Mouse (Mus musculus) spleen, adult 12 weeks (tissue): Measurements from ENCODE around the gene Gm49373.

Experiments used
- DNase-seq: peaks from one replicate; pipeline ENCODE4 v3.0.0; 2022; ENCODE audit warnings: low spot score

Gm49373 gene

GRCm38 (mm10) chr9:21073044-21073840, at the start of gene Gm49373, which contains the start of gene Fdx1l:
Gm49373 (minus strand) TSS chr9:21073096.
Fdx1l (minus strand) TSS chr9:21073614.
- peak; percentile 71 for DNase-seq

- no peak for DNase-seq
These were observed 48.6 kb upstream of the Gm49373 start for GRCm38 (mm10) chr9:21121483-21121882.

DNA sequence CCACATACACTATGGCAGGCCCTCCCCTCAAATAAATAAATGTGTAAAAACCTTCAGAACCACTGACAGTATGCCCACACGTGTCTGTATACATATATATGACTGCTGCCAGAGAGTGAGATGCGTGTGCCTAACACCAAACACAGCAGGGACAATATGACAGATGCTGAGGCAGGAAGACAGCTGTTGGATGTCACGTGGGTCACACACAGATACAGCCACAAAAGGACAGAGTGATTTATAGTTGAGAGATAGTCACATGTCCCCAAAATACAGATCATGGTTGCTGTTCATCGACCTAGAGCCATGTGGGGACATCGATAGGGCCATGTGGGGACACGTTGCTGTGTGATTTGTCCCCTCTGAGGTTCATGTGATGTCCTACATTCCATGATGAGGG, 44.2 kb upstream of the Gm49373 start:
- no peak for DNase-seq

GRCm38 (mm10) chr9:21115105-21115504, 42.2 kb upstream of the Gm49373 start:
- no peak for DNase-seq

- DNase-seq = no peak
These were observed 41.3 kb upstream of the Gm49373 start for GRCm38 (mm10) chr9:21114190-21114589.

DNA sequence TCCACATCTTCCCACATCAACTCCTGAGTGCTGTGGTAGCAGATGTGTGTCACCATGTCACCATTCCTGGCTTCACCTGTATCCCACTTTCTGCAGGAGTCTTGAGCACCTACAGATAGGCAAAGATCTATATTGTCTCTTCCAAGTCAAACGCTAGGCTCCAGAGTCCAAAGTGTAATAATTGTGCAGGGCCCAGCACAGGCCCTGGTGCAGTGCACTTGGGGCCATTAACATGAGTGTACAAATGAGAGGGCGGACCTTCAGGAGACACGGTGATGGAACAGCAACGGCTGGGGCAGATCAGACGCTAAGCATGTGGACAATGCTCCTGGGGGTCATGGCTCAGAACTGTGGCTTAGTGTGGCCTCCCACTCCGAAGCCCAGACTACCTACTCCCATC, 40.9 kb upstream of the Gm49373 start:
- no peak for DNase-seq

DNA sequence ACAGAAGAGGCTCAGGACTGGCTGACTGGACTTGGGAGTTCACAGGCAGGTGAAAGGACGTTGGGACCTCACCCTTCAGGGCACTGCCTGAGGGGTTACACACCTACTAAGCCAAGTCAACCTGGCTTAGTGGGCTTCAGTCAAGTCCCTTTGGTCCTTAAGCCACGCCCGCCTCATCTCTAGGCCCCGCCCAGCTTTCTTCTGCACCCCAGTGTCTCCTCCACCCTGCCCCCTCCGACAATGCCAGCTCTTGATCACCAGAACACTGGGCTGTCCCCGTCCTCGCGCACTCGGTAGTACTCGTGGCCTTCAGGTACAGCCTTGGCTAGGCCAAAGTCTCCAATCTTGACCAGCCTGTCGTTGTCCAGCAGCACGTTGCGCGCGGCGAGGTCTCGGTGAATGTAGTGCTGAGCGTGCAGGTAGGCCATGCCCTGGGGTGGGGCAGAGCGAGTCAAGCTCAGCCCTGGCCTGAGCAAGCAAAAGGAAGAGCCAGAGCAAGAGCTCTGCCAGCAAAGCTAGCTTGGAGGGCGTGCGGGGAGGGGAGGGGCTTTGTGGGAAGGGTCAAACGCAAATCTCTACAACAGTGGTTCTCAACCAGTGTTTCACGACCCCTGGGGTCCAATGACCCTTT, 34.8 kb upstream of the Gm49373 start:
- no peak for DNase-seq

DNA sequence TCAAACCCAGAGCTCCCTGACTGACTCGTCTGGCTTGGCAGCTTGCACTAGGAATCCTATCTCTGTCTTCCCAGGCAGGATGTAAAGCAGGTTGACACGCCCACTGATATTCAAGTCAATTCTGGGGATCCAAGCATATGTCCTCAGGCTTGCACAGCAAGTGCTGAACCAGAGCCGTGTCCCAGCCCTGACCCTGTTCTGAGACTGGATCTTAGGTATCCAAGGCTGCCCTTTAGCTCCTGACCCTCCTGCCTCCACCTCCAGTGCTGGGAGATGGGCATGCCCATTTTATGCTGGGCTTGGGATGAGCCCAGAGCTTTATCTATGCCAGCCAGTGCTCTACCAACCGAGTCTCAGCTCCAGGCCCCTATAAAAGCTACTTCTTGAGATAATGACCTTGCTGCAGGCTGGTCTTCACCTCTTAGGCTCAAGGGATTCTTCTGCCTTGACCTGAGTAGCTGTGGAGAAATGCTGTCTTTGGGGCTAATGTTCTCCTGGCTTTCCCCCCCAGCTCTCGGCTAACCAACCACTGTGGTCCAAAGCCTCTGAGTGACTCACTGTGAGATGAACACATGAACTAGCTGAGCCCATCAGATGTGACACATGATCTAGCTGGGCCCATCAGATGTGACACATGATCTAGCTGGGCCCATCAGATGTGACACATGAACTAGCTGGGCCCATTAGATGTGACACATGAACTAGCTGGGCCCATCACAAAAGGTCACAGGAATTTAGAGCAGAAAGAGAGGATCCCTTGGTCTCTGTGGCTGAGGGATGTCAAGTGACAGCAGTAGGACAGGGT, 33.1 kb upstream of the Gm49373 start:
- DNase-seq = peak; percentile 44

DNA sequence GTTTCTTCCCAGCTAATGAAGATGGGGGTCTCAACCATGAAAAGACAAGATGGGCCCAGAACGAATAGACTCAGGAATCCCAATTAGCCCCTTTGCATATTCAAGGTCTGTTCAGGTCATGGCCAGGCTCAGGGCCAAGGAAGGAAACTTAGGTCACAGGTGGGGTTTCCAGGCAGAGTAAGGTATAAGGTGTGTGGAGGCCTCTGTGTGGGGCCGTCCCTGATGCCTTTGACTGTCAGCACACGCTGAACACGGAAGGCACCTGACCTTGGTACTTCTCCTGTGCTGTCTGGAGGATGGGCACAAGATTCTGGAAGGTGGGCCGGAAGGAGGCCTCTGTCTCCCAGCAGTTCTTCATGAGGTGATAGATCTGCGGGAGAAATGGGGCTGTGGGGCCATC, 31.9 kb upstream of the Gm49373 start:
- DNase-seq = no peak

- DNase-seq = no peak
These were observed 29.2 kb upstream of the Gm49373 start for GRCm38 (mm10) chr9:21102076-21102475.

DNA sequence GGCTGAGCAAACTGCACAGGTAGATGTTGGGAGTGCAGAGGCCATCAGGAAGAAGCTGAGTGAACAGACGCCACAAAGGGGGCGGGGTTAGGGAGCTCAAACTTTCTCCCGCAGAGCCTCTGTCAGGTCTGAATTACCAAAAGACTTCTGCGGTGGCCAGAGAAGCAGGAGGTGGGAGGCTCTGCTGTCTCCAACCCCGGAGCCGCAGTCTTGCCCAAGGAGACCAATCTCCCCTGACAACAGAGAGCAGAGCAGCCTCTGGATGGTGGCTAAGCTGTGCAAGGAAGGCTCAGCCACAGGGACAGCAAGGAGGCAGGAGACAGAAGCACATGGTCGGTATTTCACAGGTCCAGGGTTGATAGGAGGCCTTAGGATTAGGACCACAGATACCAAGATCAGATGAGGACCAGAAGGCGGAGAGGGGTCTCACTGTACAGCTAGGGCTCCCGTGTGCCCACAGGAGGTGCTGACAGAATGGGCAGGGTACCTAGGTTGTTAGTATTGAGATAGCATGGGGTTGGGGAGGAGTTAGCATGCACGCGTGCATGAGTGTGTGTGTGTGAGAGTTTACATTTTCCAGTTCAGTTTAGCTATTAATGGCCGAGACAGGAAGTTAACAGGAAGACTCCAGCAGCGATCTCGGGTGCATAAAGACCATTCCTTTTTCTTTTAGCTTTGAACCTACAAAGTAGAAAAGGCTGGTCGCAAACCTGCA, 27.7 kb upstream of the Gm49373 start:
- DNase-seq = no peak

- no peak for DNase-seq
These were observed 24.9 kb upstream of the Gm49373 start for GRCm38 (mm10) chr9:21097793-21098192.

DNA sequence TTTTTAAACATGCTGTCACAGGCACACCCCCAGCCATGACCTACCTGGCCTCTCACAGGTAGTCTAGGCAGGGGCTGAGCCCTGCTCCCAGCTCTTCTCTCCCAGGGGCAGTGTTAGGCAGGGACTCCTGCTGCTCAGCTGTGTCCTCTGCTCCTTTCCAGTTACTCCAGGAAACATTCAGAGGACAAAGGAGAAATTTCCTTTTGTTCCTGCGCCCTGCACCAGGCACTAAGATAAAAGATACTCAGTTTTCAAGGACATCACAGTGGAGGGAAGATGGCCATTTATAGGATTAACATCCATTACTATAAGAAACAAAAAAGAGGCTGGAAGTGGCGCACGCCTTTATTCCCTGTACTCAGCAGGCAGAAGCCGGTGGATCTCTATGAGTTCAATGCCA, 23.1 kb upstream of the Gm49373 start:
- DNase-seq = no peak

DNA sequence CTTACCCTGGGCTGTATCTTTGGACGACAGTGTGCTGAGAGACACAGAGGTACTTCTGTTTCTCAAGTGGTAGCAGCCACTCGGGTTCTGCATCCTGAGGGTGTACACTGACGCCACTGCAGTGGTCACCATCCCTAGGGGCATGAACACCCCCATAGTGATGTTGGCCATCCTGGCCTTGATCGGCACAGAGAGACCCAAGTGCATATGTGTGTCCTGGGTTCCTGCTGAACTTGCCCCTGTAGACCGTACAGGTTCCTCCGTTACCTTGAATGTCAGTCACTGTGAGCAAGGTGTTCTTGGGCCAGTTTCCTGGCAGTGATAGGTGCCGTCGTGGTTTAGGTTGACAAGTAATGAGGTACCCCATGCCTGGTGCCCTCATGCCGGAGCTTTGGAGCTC, 20.5 kb upstream of the Gm49373 start:
- DNase-seq = no peak

DNA sequence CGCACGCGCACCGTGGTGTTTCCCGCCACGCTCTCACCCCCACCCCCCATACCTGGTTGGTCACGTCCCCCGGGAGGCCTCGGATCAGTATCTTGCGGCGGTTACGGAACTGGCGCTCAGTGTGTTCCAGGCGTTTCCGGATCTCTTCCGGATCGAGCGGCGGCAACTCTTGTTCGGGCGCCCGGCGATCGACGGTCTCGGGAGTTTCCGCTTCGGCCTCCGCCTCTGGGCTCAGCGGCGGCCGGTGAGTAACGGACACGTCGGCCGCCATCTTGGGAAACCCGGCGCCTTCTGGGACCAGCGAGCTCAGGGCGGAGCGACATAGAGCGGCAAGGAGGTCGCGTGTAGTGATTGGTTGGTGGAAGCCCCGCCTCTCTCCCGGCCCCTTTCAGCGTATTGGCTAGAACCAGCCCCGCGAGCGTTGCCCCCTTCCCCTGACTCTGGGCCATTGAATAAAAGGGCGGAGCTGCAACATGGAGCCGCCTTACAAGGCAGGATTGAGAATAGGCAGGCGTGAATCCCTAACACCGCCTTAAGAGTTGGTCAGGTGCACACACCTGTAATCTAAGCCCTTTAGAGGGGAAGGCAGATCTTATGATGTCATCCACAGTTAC, 18.9 kb upstream of the Gm49373 start, which contains the start of the genes Gm38431 and Raver1:
TSS of gene Gm38431 (minus strand) at position 291 of the 614 bp plus-strand sequence.
TSS of gene Raver1 (minus strand) at position 302 of the 614 bp plus-strand sequence.
- DNase-seq = peak; percentile 95

DNA sequence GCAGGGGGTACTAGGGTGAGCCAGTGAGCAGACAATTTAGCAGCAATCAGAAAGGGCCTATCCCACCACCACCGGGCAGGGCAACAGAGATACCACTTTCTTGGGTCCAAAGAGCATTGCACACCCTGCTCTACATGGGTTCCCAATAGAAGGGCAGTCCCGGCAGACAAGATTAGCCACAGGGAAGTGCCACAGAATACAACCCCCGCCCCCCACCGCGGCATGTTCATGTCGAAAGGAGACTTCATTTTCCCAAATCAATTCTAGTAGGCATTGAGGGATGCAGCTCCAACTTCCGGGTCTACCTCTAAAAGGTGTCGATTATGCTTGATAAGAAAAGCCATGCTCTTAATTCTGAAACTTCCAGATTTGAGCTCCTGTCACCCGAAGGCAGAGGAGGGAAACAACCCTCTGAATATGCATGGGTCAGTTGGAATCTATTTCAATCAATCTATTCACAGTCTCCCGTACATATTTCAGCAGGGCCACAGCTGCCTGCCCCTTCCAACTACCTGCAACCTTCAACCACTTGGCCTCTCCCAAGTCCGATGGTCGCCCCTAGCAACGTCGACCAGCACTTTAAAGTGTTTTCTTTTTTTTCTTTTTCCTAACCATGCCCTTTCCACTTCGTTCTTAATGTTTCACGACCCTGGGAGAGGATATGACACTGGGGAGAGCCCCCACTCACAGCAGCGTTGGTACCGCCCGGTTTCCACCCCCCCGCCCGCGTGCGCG, 18.2 kb upstream of the Gm49373 start:
- no peak for DNase-seq

DNA sequence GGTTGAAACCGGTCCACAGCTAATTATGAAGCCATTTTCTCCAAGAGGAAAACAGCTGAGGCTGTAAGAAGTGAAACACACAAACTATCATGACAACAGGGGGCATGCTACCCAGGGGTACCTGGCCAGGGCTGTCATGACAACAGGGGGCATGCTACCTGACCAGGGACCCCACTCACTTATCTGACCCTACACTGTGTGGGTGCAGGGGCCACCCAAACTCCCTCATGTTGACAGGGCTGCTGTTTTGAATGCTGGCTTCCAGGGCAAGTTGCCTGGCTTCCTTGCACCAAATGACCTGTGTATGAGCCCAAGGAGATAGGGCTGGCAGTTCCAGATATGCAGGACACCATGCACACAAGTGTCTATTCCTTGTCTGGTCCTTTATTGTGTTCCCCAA, 17.6 kb upstream of the Gm49373 start:
- no peak for DNase-seq

DNA sequence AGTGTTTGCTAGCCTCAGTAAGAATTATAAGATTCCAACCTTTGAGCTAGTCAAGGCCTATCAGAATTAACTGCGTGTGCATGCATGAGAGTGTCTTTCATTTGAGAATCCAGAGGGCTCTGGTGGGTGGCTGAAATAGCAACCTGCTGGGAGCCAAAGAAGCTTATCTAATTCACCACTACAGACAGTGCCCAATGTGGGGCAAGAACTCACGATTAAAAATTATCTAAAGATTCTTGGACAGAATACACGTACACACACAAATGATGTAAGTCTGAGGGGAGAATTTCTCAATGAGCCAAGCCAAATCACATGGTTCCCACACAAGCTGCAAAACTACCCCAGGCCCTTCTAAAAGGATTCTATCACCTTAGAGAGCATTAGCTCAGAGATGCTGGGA, 10.4 kb upstream of the Gm49373 start:
- no peak for DNase-seq

GRCm38 (mm10) chr9:21081127-21081526, 8.2 kb upstream of the Gm49373 start:
- no peak for DNase-seq

DNA sequence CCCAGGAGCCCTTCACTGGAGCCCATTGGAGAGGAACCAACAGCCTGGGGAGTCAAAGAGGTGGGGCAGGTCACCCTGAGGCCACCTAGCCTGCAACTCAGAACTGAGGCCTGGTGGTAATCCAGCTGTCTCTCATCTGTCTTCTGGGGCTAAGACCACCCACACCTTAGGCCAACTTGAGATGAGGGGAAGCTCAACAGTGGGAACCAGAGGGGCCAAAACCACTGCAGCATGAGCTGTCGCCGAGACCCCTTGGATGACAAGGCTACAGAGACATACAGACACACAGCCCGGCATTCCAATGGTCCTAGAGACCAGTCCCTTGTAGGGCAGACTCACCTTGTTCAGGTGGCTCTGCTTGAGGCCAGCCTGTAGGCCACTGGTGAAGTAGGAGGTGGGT, 2.7 kb upstream of the Gm49373 start:
- no peak for DNase-seq

DNA sequence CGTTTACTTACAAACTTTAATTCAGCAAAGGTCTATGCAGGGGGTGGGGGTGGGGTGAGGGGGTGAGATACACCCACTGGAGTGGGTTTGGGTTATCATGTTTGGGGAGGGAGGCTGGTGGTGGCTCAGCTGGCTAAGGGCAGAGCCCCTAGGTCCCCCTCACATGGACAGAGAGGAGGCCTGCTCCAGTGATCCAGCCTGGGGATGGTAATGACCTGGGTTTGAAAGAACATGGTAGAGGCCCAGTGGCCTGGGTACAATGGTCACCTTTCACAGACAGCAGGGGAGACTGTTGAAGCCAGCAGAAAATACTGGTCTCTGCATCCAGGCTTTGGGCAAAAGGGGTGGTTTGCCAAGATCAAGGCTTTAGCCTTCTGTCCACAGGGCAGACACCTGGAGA, 1.3 kb upstream of the Gm49373 start:
- no peak for DNase-seq
